Mouse (Mus musculus): ENCODE results near the gene Tmprss11e.

Tmprss11e gene

DNA sequence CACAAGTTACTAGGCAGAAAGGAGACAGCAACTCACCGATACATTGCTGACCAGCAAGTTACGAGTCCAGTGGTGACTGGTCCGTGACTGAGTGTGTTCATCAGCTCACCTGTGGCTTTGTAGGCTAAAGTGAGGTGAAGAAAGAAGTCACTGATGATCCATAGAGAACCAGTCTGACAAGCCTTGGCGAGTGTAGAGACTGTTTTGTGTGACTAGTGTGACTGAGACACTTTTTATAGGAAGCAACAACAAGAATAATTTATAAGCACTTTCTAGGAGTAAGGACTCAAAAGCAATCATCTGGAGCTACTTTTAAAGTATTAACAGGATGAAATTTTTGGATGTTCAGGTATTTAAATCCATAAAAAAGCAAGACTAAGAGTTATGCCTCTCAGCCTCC lies at the start of gene Tmprss11e:
TSS of gene Tmprss11e (minus strand) at position 101 of the 400 bp plus-strand sequence.
- in situ Hi-C loops (cut with MboI; ENCODE audit: low pct_unique_long_range_greater_than_20kb in 1 of 2, low sequenced_read_pairs in 2 of 2, unreplicated experiment in 1 of 2), result no loop called here

DNA sequence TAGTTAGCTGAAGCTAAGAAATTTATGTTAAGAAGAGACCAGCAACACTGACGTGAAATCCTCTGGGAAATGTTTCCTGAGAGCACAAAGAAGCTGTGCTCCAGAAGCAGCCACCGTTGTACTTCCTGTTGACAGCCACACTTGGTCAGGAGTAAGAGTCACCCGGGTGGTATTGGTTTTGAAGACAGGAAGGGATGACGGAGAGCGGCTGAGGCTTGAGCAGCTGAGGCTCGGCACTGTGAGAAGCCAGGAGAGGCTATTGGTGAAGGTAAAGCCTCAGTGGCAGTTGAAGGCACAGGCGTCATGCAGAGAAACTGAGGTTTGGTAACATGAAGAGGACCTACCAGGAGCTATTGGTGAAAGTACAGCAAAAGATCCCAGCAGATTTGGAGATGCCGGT lies 47.2 kb upstream of the Tmprss11e start:
- in situ Hi-C loops (cut with MboI; ENCODE audit: low pct_unique_long_range_greater_than_20kb in 1 of 2, low sequenced_read_pairs in 2 of 2, unreplicated experiment in 1 of 2), result loop anchor here in 1 of 2 experiments (25.0 kb wide), 1 partner anchor 606 kb away; the partner anchor contains the start of gene Gnrhr

DNA sequence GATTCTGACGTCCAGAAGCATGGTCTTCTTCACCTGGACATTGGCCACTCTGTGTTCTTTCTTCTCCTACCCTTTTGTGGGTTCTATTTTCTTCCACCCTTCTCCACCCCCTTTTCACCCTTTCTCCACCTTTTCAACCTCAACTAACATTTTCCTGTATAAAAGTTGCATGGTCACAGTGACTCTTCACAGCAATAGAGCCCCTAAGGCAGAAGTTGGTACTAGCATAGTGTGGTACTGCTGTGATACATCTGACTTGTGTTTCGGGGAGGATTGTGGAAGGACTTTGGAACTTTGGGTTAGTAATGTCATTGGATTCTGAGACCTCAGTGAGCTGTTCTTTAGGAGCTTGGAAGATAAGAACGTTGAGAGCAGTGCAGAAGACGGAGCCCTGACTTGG lies 46.6 kb upstream of the Tmprss11e start:
- in situ Hi-C loops (cut with MboI; ENCODE audit: low pct_unique_long_range_greater_than_20kb in 1 of 2, low sequenced_read_pairs in 2 of 2, unreplicated experiment in 1 of 2), result loop anchor here in 1 of 2 experiments (25.0 kb wide), 1 partner anchor 605 kb away; the partner anchor contains the start of gene Gnrhr

DNA sequence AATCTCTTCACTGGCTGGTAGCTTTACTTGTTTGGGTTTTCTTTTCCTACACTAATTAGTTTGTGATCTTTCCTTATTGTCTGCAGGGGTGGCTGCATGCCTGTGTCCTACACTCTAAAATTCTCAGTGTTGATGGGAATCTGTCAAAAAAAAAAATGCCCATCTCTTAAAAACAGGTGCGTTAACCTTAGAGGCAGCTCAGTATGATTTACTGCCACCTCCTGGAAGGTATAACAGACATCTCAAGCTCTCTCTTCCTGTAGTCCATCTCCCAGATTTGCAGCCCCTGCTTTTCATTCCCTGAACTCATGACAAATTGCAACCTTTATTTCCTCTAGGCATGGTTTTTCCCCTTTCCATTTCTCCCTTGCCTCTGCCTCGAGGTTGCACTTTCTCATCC lies 44.3 kb upstream of the Tmprss11e start:
- in situ Hi-C loops (cut with MboI; ENCODE audit: low pct_unique_long_range_greater_than_20kb in 1 of 2, low sequenced_read_pairs in 2 of 2, unreplicated experiment in 1 of 2), result loop anchor here in 1 of 2 experiments (25.0 kb wide), 1 partner anchor 603 kb away; the partner anchor contains the start of gene Gnrhr

DNA sequence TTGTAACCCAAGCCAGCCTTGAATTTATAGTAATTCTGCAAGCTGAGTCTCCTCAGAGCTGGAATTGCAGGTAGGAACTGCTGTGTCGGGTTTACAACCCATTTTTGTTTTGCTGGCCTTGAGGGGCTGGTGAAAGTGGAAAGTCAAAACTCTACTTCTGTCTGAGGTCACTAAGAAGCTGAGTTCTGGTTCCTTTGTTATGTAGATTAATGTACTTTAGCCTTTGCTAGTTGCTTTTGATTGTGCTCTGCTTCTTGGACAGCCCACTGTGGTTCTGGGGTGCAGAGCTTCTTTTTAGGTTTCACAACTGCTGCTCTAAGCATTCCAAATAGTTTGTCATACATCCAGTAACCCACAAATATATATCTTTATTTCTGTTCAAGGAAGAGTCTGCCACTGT lies 41.2 kb upstream of the Tmprss11e start:
- in situ Hi-C loops (cut with MboI; ENCODE audit: low pct_unique_long_range_greater_than_20kb in 1 of 2, low sequenced_read_pairs in 2 of 2, unreplicated experiment in 1 of 2), result loop anchor here in 1 of 2 experiments (25.0 kb wide), 1 partner anchor 599 kb away; the partner anchor contains the start of gene Gnrhr

DNA sequence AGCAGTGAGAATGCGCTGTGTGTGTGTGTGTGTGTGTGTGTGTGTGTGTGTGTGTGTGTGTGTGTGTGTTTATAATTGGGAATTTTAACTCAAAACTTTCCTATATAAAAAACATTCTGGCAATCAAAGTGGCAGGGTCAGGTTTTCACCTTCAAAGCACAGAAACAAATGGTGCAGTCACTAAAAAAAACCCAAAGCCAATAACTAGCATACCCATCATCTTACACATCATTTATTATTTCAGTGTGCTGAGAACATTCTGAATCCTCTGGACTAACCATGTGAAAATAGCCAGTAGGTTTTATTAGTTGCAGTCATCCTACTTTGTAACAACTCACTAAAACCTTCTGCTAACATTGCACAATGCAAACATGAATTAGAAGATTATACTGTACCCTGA lies 38.6 kb upstream of the Tmprss11e start:
- in situ Hi-C loops (cut with MboI; ENCODE audit: low pct_unique_long_range_greater_than_20kb in 1 of 2, low sequenced_read_pairs in 2 of 2, unreplicated experiment in 1 of 2), result loop anchor here in 1 of 2 experiments (25.0 kb wide), 1 partner anchor 597 kb away; the partner anchor contains the start of gene Gnrhr

DNA sequence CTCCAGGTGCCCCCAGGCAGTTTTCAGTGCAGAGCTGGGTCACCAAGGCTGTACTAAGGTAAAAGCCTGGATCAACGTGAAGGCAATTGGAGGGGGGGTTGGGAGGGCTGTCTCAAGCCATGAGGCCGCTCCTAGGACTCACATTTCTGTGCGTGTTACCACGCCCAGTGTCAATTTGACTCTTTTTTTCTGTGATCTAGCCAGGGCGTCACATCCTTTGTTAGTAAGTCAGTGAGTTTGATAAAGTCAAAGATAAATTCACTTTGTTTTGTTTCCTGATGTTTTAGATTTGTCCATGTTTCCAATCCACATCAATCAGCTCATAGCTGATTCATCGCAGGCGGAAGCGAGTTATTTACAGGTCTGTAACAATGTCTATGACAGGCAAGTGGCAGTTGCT lies 37.4 kb upstream of the Tmprss11e start:
- in situ Hi-C loops (cut with MboI; ENCODE audit: low pct_unique_long_range_greater_than_20kb in 1 of 2, low sequenced_read_pairs in 2 of 2, unreplicated experiment in 1 of 2), result loop anchor here in 1 of 2 experiments (25.0 kb wide), 1 partner anchor 596 kb away; the partner anchor contains the start of gene Gnrhr

DNA sequence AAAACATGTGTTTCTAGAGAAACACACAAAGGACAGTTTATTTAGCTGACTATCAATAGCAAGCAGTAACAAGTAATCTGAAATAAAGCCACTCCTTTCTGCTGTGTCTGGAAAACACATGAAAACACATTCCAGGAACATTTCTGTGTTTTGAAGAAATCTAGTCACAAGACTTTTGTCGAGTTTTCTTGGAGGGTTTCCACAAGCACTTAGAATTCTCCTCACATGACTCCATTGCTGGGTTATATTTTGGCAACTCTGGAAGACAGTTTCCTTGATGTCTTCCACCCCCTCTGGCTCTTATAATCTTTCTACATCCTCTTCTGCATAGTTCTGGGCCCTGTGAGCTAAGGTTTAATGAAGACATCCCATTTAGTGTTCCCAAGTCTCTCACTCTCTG lies 32.9 kb upstream of the Tmprss11e start:
- in situ Hi-C loops (cut with MboI; ENCODE audit: low pct_unique_long_range_greater_than_20kb in 1 of 2, low sequenced_read_pairs in 2 of 2, unreplicated experiment in 1 of 2), result loop anchor here in 1 of 2 experiments (25.0 kb wide), 1 partner anchor 591 kb away; the partner anchor contains the start of gene Gnrhr

DNA sequence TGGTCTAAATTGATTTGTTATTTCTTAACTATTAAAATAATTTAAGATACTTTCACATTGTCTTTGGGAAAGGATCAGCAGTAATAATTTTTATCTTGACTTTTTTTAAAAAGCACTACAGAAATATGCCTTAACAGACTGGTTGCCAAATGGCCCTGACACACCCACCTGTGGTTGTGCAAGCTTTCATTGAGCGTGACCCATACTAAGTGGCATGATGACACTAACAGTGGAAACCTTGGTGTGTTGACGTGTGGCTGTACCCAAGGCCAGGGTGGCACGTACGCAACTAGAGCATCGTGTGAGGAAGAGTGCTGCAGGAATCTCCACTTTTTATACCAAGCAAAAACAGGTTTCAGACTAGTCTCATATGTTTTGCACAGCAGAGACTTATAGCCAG lies 31.3 kb upstream of the Tmprss11e start:
- in situ Hi-C loops (cut with MboI; ENCODE audit: low pct_unique_long_range_greater_than_20kb in 1 of 2, low sequenced_read_pairs in 2 of 2, unreplicated experiment in 1 of 2), result loop anchor here in 1 of 2 experiments (25.0 kb wide), 1 partner anchor 590 kb away; the partner anchor contains the start of gene Gnrhr

DNA sequence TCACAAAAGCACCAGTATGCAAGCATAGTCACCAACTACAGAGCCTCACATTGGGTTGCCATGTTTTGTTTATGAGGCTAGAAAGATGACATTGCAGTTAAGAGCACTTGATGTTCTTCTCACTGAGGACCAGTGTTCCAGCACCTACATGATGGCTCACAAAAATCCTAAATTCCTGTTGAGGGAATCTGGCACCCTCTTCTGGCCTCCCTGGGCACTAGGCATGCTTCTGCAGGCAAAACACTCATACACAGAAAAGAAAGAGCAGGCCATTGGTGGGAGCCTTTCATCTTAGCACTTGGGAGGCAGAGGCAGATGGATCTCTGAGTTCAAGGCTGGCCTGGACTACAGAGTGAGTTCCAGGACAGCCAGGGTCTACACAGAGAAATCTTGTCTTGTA lies 25.4 kb upstream of the Tmprss11e start:
- in situ Hi-C loops (cut with MboI; ENCODE audit: low pct_unique_long_range_greater_than_20kb in 1 of 2, low sequenced_read_pairs in 2 of 2, unreplicated experiment in 1 of 2), result no loop called here

DNA sequence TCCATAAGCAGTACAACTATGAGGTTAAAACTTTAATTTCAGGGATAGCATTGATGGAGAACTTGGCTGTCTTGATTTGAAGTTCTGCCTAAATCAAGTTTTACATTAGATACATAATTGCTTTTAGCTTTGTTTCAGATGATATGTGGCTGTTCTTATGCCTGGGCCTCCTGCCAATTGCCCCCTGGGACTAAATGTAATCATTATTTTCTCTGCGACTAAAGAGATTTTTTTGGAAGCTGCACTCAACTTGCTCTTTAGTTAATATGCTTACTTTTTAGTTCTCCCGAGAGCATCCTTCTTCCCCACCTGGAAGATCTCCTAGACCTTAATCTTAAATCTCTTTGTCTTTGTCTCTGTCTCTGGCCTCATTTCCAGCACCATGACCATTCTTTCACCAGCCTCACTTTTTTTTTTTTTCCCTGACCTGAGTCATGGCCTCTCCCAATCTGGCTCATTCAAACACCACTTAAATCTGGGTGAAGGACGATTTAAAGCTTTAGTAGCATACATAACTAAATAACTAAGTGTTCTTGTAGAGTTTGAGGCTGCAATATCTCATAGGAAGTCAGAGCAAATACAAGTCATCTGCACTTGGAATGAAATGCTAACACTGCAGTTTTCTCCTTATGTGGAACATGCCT lies 23.5 kb upstream of the Tmprss11e start:
- in situ Hi-C loops (cut with MboI; ENCODE audit: low pct_unique_long_range_greater_than_20kb in 1 of 2, low sequenced_read_pairs in 2 of 2, unreplicated experiment in 1 of 2), result no loop called here

DNA sequence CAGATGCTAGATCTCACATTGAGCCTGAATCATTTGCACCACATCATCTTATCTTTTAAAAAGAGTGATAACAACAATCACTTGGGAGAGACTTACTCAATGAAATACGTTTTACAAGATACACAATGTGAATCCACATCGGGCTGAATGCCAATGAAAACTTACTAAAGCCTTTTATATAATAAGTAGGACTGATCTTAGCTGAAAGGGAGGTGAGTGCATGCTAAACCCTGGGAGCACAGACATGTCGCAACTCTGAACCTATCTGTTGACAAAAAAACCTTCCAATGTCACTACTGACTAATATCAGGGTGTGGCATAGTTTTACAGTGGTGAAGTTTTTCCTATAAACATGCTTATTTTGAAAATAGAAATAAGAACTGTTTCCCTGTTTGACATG lies 2.8 kb downstream of the Tmprss11e start:
- in situ Hi-C loops (cut with MboI; ENCODE audit: low pct_unique_long_range_greater_than_20kb in 1 of 2, low sequenced_read_pairs in 2 of 2, unreplicated experiment in 1 of 2), result no loop called here

DNA sequence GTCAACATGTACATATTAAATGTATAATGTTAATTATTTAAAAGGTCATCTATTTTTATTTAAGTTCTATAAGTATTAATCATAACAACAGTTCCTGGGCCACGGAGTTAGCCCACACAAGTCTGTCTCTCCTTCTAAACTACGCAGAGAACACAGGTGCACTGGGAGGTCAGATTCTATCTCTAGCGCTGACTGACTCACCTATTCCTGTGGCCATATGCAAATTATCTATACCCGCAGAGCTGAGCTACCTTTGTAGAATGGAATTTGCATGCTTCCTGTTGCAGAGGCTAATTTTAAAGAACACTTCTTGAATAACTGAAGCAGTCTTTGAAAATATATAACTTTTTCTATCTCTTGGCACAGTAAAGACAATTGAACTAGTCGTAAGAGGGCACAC lies 4.5 kb downstream of the Tmprss11e start:
- in situ Hi-C loops (cut with MboI; ENCODE audit: low pct_unique_long_range_greater_than_20kb in 1 of 2, low sequenced_read_pairs in 2 of 2, unreplicated experiment in 1 of 2), result no loop called here

DNA sequence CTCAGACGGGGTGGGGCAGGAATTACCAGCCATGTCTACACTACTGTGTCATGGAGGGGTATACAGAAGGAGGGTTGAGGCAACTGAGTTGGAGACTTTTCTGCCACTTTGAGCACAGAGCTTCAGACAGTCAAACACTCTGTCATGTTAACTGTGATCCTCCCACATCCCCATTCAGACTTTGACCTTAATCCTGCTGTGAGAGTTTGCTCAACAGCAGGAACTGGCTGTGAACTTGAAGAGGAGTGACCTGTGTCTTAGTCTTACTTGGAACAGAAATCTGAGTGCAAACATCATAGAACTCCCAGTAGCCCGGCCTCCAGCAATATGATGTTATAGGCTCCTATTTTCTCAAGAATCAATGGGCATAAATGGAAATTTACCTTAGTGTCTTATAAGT lies 9.8 kb downstream of the Tmprss11e start:
- in situ Hi-C loops (cut with MboI; ENCODE audit: low pct_unique_long_range_greater_than_20kb in 1 of 2, low sequenced_read_pairs in 2 of 2, unreplicated experiment in 1 of 2), result no loop called here

DNA sequence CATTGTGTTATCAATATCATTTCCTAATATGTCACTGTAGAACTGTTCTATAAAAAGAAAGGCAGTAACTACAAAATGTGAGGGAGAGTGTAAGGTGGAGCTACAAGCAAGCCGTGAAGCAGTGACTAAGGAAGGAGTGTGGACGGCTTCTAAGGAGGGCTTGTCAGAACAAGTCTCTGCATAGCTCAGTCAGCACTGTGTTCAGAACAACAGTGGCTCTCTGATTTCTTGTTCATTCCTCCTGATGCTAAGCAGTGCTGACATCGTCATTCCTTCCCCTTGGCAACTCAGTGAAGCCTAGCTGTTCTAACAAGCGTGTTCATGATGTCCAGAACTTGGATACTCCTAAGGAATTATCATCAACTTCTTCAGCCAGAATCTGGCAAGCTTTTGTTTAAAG lies 15.0 kb downstream of the Tmprss11e start:
- in situ Hi-C loops (cut with MboI; ENCODE audit: low pct_unique_long_range_greater_than_20kb in 1 of 2, low sequenced_read_pairs in 2 of 2, unreplicated experiment in 1 of 2), result no loop called here

DNA sequence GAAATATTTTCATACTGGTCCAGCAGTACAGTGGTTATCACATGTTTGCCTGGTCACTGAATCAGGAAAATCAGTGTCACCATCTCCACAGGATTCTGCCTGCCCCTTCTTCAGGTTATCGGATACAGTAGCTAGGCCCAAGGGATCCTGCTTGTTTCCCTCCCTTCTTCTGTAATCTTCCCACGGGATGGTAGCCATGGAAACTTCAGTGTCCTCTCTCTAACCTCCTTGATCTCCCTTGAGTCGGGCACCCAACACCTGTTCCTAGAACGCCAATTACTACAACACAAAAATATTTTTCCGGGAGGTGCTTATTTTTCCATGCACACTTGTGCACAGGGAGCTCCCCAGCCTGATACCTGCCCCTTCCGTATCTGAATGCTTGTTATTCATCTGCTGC lies 17.0 kb downstream of the Tmprss11e start:
- in situ Hi-C loops (cut with MboI; ENCODE audit: low pct_unique_long_range_greater_than_20kb in 1 of 2, low sequenced_read_pairs in 2 of 2, unreplicated experiment in 1 of 2), result no loop called here

DNA sequence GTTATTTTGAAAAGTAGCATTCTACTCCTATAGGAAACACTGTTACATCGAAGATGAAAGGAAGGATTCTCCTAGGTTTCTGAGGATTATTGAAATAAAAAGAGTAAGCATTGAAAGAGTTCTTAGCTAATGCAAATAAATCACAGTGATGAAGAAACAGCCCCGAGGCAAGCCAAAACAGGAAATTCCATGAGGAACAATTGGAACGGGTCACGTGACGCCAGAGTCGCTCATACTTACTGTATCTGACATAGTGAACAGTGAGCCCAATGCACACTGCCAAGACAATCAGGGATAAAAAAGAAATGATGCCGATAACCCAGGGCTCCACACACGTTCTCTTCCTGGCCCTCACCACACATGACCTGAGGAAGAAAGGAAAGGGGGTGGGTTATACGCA lies 18.6 kb downstream of the Tmprss11e start:
- in situ Hi-C loops (cut with MboI; ENCODE audit: low pct_unique_long_range_greater_than_20kb in 1 of 2, low sequenced_read_pairs in 2 of 2, unreplicated experiment in 1 of 2), result no loop called here

DNA sequence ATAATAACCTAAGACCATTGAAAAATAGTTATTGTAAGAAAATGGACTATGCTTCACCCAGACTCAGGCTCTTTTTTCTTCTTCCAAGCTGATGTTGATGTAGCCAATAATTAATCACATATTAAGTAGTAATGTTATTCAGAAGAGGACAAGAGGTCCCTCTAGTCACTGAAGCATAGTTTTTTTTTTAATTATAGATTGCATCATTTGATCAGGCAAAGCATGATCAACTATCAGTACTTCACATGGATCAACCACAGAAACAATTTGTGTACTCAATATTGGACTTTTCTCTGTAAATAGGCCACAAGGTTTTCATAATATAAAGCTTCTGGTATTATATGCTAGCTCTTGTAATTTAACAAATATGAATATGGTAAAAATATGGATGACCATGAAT lies 20.6 kb downstream of the Tmprss11e start:
- in situ Hi-C loops (cut with MboI; ENCODE audit: low pct_unique_long_range_greater_than_20kb in 1 of 2, low sequenced_read_pairs in 2 of 2, unreplicated experiment in 1 of 2), result no loop called here

DNA sequence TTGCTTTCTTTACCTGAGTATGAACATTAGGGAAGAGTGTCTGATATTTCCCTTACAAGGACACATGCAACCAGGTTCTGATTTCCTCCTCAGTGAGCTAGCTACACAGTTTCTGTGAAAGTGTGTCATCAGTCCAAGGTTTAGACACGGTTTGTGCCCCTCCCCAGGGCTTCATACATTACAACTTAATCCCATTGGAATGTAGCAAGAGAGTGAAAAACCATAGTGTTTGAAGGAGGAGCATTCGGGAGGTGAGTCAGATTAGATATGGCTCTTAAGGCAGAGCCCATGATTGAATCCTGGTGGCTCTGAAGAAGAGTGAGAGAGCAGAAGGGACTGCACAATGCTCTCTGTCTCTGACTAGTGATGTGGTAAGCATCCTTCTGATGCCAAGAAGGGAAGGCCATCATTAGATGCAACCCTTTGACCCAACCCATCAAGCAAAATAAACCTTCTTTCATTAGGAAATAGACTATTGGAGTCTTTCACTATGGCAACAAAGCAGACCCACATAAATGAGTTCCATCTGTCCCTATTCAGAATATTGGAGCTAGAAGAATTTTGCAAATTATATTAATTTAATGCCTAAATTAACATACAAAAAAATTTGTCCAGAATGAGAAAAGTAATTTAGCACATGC lies 22.7 kb downstream of the Tmprss11e start:
- in situ Hi-C loops (cut with MboI; ENCODE audit: low pct_unique_long_range_greater_than_20kb in 1 of 2, low sequenced_read_pairs in 2 of 2, unreplicated experiment in 1 of 2), result no loop called here

DNA sequence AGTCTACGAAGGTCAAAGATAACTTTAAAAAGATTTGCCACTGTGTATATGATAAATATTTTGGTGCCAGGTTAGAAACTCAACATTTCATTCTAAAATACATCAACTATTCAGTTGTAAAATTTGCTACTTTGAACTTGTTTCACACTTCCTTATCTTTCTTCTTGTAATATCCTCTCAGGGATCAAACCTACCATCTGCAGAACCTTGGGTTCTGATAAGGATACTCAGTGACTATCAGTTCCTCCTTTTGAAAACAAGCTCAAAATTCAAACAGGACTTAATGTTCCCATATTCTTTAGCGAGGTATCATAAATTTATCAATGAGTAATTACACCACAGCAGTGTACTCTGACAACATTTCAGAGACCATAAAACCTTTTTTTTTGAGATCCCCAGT lies 30.6 kb downstream of the Tmprss11e start:
- in situ Hi-C loops (cut with MboI; ENCODE audit: low pct_unique_long_range_greater_than_20kb in 1 of 2, low sequenced_read_pairs in 2 of 2, unreplicated experiment in 1 of 2), result no loop called here

All from mouse embryonic stem cell (cell line).